Mouse (Mus musculus): Measurements from ENCODE around the gene Mettl15. TPM values are rescaled to one million over a fixed set of nuclear protein-coding genes. Genes with fewer than 3 reads are reported as not detected.

Gene Mettl15
- polyA plus RNA-seq, 1 experiment from 2014 or later, result 10.0 TPM

Small RNA genes lying within 50 kb of the gene (microRNA-seq; reads per million reads assigned to microRNA genes)
- gene Gm24115, result not detected

Other genes starting within 250 kb of the Mettl15 start
- gene Kif18a, start within 50 bp of the Mettl15 start, polyA plus RNA-seq (2015; fragmentation: Nextera tagmentation; extraction: Ambion mirVana), result 15.1 TPM in 2 replicates

Data from midbrain, embryonic 13.5 days (tissue).